Mouse (Mus musculus): ENCODE data around the gene Vps26c. TPM values are rescaled to one million over a fixed set of nuclear protein-coding genes. Genes with fewer than 3 reads are reported as not detected.

Vps26c gene
- total RNA-seq, 2 experiments from 2014 or later, result 11.8 to 14.9 TPM

- intact Hi-C loops (cut with DNase I; ENCODE audit: low total_unique reads), result no loop called here
- no peak for DNase-seq
Observed at GRCm38 (mm10) chr16:94449632-94450031, 77.0 kb downstream of the Vps26c start.

DNA sequence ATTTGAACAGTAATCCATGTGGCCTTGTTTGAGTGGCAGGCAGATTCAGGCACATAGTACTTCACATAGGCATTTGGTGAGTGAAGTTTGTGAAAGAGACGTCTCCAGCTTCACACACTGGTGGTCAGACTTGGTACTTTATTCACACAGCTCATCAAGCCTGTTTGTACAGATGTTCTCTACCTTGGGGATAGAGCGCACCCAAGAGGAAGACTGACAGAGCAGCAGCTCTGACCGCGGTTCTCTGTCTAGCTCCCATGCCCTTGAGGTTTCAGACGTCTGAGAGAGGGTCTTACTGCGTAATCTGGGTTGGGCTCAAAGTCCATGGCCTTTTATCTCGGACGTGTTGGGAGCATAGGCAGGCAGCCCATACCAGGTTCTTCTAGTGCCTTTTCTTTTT lies 77.5 kb downstream of the Vps26c start:
- intact Hi-C loops (cut with DNase I; ENCODE audit: low total_unique reads), result no loop called here
- DNase-seq, result no peak

Other genes starting within 250 kb of the Vps26c start
- gene Hlcs, start 213.3 kb downstream of the Vps26c start, total RNA-seq (2021), result 1 to 10 TPM; 5.8 to 6.6 TPM
- gene Ripply3, start 198.4 kb downstream of the Vps26c start, total RNA-seq (2021), result 1 to 10 TPM; 1.8 to 2.0 TPM
- 10 to 100 TPM; 64.0 to 71.5 TPM for gene Ttc3, start 156.2 kb downstream of the Vps26c start, total RNA-seq (2021)
- gene Pigp, start 155.0 kb downstream of the Vps26c start, total RNA-seq (2021), result 100 to 1,000 TPM; 118 to 127 TPM
- gene Dyrk1a, start 43.2 kb upstream of the Vps26c start, total RNA-seq (2021), result 10 to 100 TPM; 60.6 to 66.2 TPM